Mouse (Mus musculus) thymus, adult 2 months (tissue): Measurements from ENCODE around the gene Naaladl2. TPM values are rescaled to one million over a fixed set of nuclear protein-coding genes. Genes with fewer than 3 reads are reported as not detected.
"Not testable (repeated sequence)": the region's sequence is repeated elsewhere in the genome, so short reads cannot be mapped to it uniquely, and the experiment has no call there.

Experiments
- DNase-seq: peaks from one replicate; pipeline ENCODE4 v3.0.0; 2021
- H3K27ac ChIP-seq: fragments of 200-500 bp; 2 replicates; pipeline ENCODE4 v1.5.1; 2012; ENCODE audit warnings: low read length, control low read depth; ENCODE audit not compliant: control insufficient read depth, insufficient read depth
- H3K27me3 ChIP-seq: fragments of 200-500 bp; 2 replicates; pipeline ENCODE4 v1.6.1; 2012; ENCODE audit warnings: mild to moderate bottlenecking, low read length, moderate library complexity, mixed read lengths; ENCODE audit not compliant: control insufficient read depth, insufficient read depth
- H3K36me3 ChIP-seq: fragments of 200-500 bp; 2 replicates; pipeline ENCODE4 v1.6.1; 2012; ENCODE audit warnings: mild to moderate bottlenecking, low read length, moderate library complexity; ENCODE audit not compliant: control insufficient read depth, insufficient read depth
- H3K4me1 ChIP-seq: fragments of 200-500 bp; replicated peaks from 2 replicates; pipeline ENCODE4 v1.6.1; 2012; ENCODE audit warnings: low read length; ENCODE audit not compliant: control insufficient read depth, insufficient read depth
- H3K4me3 ChIP-seq: fragments of 200-500 bp; 2 replicates; pipeline ENCODE4 v1.5.1; 2012; ENCODE audit warnings: mild to moderate bottlenecking, low read length, control low read depth, moderate library complexity; ENCODE audit not compliant: control insufficient read depth, insufficient read depth
- CTCF ChIP-seq: fragments of 200-500 bp; IDR thresholded peaks from 2 replicates; pipeline ENCODE4 v1.5.1; 2012; ENCODE audit warnings: mild to moderate bottlenecking, control low read depth, low read length, moderate library complexity, borderline replicate concordance; ENCODE audit not compliant: control insufficient read depth, poor library complexity, insufficient read depth; ENCODE audit errors: extremely low read depth
- POLR2A ChIP-seq: fragments of 200-500 bp; IDR thresholded peaks from 2 replicates; pipeline ENCODE4 v1.6.1; 2012; ENCODE audit warnings: mild to moderate bottlenecking, low read length, control low read depth, moderate library complexity; ENCODE audit not compliant: control insufficient read depth, poor library complexity, insufficient read depth; ENCODE audit errors: extremely low read depth
- WGBS: fragments of 180-500 bp; shearing (Covaris S2); methylation state at CpG from one replicate; pipeline ENCODE4 v1.1.7; 2018; 5-methylcytosine and 5-hydroxymethylcytosine counted together
- polyA plus RNA-seq: library from polyadenylated mRNA; depleted of rRNA; stranded (reverse); fragments of >200 nt; gene quantifications from 2 replicates; pipeline ENCODE4 v1.2.3, GENCODE M21; 2012

The Naaladl2 gene
- polyA plus RNA-seq, 1 experiment = 0.23 TPM

GRCm38 (mm10) chr3:24314658-24315297 is 829.3 kb downstream of the Naaladl2 start:
- WGBS = 75% methylated on average over 4 of the region's 4 CpGs
- Histone ChIP-seq H3K4me1 (no peaks in the 10 kb centered on the region), H3K27me3 (no peaks in the 10 kb centered on the region), H3K36me3 (no peaks in the 10 kb centered on the region), H3K4me3 (no peak overlapping the region), H3K27ac (no peak overlapping the region)
- no peak for DNase-seq
- no peak for TF ChIP-seq CTCF
- no peak for TF ChIP-seq POLR2A

- WGBS = 82% methylated on average over 2 of the region's 2 CpGs
- Histone ChIP-seq H3K27ac (no peak overlapping the region), H3K36me3 (no peaks in the 10 kb centered on the region), H3K4me1 (no peaks in the 10 kb centered on the region), H3K4me3 (no peak overlapping the region), H3K27me3 (no peaks in the 10 kb centered on the region)
- DNase-seq = no peak
- TF ChIP-seq CTCF = no peak
- TF ChIP-seq POLR2A = no peak
These were observed 918.6 kb downstream of the Naaladl2 start for GRCm38 (mm10) chr3:24225418-24225817.

GRCm38 (mm10) chr3:24217476-24217875 is 926.6 kb downstream of the Naaladl2 start:
- Histone ChIP-seq H3K27me3 (no peaks in the 10 kb centered on the region), H3K4me1 (no peaks in the 10 kb centered on the region), H3K4me3 (no peak overlapping the region), H3K27ac (no peak overlapping the region), H3K36me3 (no peaks in the 10 kb centered on the region)
- DNase-seq = no peak
- no peak for TF ChIP-seq POLR2A
- no peak for TF ChIP-seq CTCF
- WGBS = 94% methylated on average over 1 of the region's 1 CpGs

GRCm38 (mm10) chr3:24166531-24166930 is 977.5 kb downstream of the Naaladl2 start:
- DNase-seq = no peak
- TF ChIP-seq POLR2A = no peak
- no peak overlapping the region for H3K4me3 ChIP-seq

GRCm38 (mm10) chr3:24163992-24164391 is 980.1 kb downstream of the Naaladl2 start:
- TF ChIP-seq CTCF (no peak), POLR2A (no peak)

More at GRCm38 (mm10) chr3:24166531-24166930, 977.5 kb downstream of the Naaladl2 start:
- Histone ChIP-seq H3K27ac (no peak overlapping the region), H3K27me3 (no peaks in the 10 kb centered on the region), H3K4me1 (no peaks in the 10 kb centered on the region), H3K36me3 (no peaks in the 10 kb centered on the region)

GRCm38 (mm10) chr3:24151086-24151815 is 992.8 kb downstream of the Naaladl2 start:
- not testable (repeated sequence) for H3K27ac ChIP-seq, H3K36me3 ChIP-seq, H3K4me1 ChIP-seq, DNase-seq, H3K4me3 ChIP-seq, H3K27me3 ChIP-seq
- 80% methylated on average over 4 of the region's 4 CpGs for WGBS

More at GRCm38 (mm10) chr3:24163992-24164391, 980.1 kb downstream of the Naaladl2 start:
- no peak for DNase-seq
- Histone ChIP-seq H3K27me3 (no peaks in the 10 kb centered on the region), H3K27ac (no peak overlapping the region), H3K36me3 (no peaks in the 10 kb centered on the region), H3K4me3 (no peak overlapping the region), H3K4me1 (no peaks in the 10 kb centered on the region)

GRCm38 (mm10) chr3:24142808-24143207 is 1001.3 kb downstream of the Naaladl2 start:
- no peak for DNase-seq
- H3K27ac ChIP-seq = no peak overlapping the region
- no peaks in the 10 kb centered on the region for H3K4me1 ChIP-seq
- no peak overlapping the region for H3K4me3 ChIP-seq
- H3K27me3 ChIP-seq = no peaks in the 10 kb centered on the region
- TF ChIP-seq POLR2A = no peak
- TF ChIP-seq CTCF = no peak
- H3K36me3 ChIP-seq = no peaks in the 10 kb centered on the region
- WGBS = 88% methylated on average over 1 of the region's 1 CpGs
